Comparison of ENCODE assay signal across 10 mouse cellular contexts in genomic region chr12:15078615-15079014, GRCm38 (mm10).
DNase-seq lines count a peak whose midpoint lies in the region; TF ChIP-seq lines count a peak whose summit lies in the region.
"Had no signal": no experiment of that assay in that cellular context is flagged by ENCODE, and none has a peak within 500 bp of the region (broad histone marks: within the 10 kb centered on the region; RNA-seq: fewer than 3 reads in every experiment).

No protein-coding gene starts in this region.

- H3K4me3 ChIP-seq in thymus, adult 2 months (ENCODE audit: control insufficient read depth, insufficient read depth, low read length), result no peak overlapping the region

- TF ChIP-seq CTCF in thymus, adult 2 months (IDR thresholded peaks at IDR 0.05; ENCODE audit: borderline replicate concordance, control insufficient read depth, extremely low read depth, insufficient read depth, low read length, poor library complexity), result no peak

- no peaks in the 10 kb centered on the region for H3K27me3 ChIP-seq in thymus, adult 2 months (ENCODE audit: control insufficient read depth, insufficient read depth, low read length)

- DNase-seq in cerebellum, postnatal 14 days, result peak; percentile 39 to 49
- DNase-seq in cerebellum, postnatal 25 days, result no peak
- DNase-seq in 3T3-L1 (ENCODE audit: low read depth, low spot score), result peak; percentile 44
- peak; percentile 71 for DNase-seq in embryo, embryonic 10.5 days (ENCODE audit: low spot score)
- DNase-seq in layer of hippocampus, postnatal 10 days (ENCODE audit: low spot score in 2 of 2), result peak; percentile 7 to 35
- no peak for DNase-seq in thymus, adult 2 months
- DNase-seq in ovary, adult 18-20 months (ENCODE audit: low spot score), result no peak
- no peak for DNase-seq in frontal cortex, postnatal 14 days (ENCODE audit: low spot score in 2 of 2)
- DNase-seq: cerebellum, adult 9-10 months had no signal

- WGBS in thymus, adult 2 months, result 62% methylated on average over 2 of the region's 2 CpGs

- TF ChIP-seq POLR2A in thymus, adult 2 months (IDR thresholded peaks at IDR 0.05; ENCODE audit: control insufficient read depth, extremely low read depth, insufficient read depth, low read length, poor library complexity), result no peak

- no peaks in the 10 kb centered on the region for H3K36me3 ChIP-seq in thymus, adult 2 months (ENCODE audit: control insufficient read depth, insufficient read depth, low read length)

- no peak overlapping the region for H3K27ac ChIP-seq in thymus, adult 2 months (ENCODE audit: control insufficient read depth, insufficient read depth, low read length)
- H3K27ac ChIP-seq: liver, embryonic 14.5 days had no signal

- no peaks in the 10 kb centered on the region for H3K4me1 ChIP-seq in thymus, adult 2 months (replicated peaks; ENCODE audit: control insufficient read depth, insufficient read depth, low read length)

Comparison
In these comparisons a context has a peak if more than half of its experiments do, and no peak if none do; other contexts are left out.
1. DNase-seq: peak in cerebellum, postnatal 14 days (2 of 2), 3T3-L1 (single experiment), embryo, embryonic 10.5 days (single experiment) and layer of hippocampus, postnatal 10 days (2 of 2); none in cerebellum, postnatal 25 days (0 of 2), thymus, adult 2 months (single experiment), ovary, adult 18-20 months (single experiment) and frontal cortex, postnatal 14 days (0 of 2).